Mouse (Mus musculus) embryo, embryonic 10 days (tissue): ENCODE results near the gene S1pr2.
A peak's percentile ranks its signal among the peaks of the same experiment; 100 is the strongest.
"Not testable (repeated sequence)": the region's sequence is repeated elsewhere in the genome, so short reads cannot be mapped to it uniquely, and the experiment has no call there.

Experiments used
- DNase-seq: peaks from one replicate; pipeline ENCODE4 v3.0.0-alpha.2; 2015; ENCODE audit warnings: low spot score

S1pr2 gene

DNA sequence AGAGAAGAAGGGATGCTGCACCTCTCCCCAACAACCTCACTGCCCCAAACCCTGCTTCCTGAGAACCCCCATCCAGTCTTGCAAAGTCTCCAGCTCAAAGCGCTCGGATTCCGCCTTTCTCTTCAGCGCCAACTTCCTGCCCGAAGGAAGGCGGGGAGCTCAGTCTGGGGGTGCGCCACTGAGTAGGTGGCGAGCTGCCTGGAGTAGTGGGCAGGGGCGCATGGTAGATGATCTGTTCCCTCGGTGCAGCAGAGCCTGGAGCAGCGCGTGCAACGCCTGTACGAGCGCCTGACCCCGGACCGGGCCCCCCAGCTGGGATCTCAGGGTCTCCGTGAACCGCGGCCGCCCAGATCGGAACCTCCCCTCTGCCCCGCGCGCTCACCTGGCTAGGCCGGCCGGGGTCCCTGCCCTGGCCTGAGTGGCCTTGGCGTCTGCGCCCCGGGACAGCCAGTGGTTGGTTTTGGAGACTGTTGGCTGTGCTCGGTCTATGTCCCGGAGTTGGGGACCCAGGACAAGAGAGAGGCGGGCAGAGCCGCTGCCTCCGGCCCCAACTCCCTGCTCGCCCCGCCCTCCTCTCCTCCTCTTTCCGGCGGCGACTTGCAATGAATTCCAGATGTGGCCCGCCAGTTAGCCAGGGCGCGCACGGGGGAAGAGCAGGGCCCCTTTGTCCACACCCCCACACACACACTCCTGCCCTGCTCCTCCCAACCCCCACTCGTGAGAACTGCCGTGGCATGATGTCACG, at the start of gene S1pr2:
S1pr2 (minus strand) TSS at position 566 of the 745 bp plus-strand sequence.
- peak; percentile 92 for DNase-seq

- no peak for DNase-seq
Measured at GRCm38 (mm10) chr9:21025258-21025810, 48.8 kb upstream of the S1pr2 start.

GRCm38 (mm10) chr9:21022726-21023125, 46.1 kb upstream of the S1pr2 start:
- no peak for DNase-seq

- no peak for DNase-seq
Measured at GRCm38 (mm10) chr9:21022288-21022687, 45.7 kb upstream of the S1pr2 start.

DNA sequence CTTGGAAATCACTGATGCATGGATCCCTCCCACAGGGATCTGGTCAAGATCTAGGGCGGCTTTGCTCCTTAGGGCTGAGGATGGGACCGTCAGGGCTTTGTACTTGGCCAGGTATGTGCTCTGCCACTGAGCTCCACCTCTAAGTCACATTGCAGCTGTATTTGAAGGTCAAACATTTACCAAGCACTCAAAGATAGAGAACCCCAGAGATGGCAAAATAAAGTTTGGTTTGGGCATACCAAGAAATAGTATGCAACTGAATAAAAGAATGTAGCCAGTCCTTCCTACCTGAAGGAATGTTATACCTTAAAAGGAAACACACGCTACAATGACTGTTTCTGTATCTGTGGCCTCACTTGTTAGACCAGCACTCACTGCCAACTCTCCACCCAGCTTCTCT, 44.8 kb upstream of the S1pr2 start:
- DNase-seq, result no peak

DNA sequence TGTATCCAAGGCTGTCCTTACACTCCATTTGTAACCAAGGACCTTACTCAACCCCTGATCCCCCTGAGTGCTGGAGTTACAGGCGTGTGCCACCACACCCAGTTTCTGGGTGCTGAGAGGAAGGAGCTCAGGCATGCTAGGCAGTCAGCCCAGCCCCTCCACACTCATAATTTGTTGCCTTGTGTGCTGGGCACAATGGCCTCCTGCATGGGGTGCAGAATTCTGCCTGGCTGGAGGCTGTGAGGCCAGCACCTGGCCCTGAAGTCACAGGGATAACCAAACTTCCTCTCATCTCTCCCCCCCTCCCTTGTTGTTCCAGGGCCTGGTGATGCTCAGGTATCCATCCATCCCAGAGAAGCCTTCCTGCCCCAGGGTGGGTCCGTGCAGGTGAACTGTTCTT, 42.0 kb upstream of the S1pr2 start:
- DNase-seq, result no peak

- DNase-seq, result no peak
Measured at GRCm38 (mm10) chr9:21017177-21017575, 40.6 kb upstream of the S1pr2 start.

- no peak for DNase-seq
Measured at GRCm38 (mm10) chr9:21016331-21017176, 40.0 kb upstream of the S1pr2 start.

DNA sequence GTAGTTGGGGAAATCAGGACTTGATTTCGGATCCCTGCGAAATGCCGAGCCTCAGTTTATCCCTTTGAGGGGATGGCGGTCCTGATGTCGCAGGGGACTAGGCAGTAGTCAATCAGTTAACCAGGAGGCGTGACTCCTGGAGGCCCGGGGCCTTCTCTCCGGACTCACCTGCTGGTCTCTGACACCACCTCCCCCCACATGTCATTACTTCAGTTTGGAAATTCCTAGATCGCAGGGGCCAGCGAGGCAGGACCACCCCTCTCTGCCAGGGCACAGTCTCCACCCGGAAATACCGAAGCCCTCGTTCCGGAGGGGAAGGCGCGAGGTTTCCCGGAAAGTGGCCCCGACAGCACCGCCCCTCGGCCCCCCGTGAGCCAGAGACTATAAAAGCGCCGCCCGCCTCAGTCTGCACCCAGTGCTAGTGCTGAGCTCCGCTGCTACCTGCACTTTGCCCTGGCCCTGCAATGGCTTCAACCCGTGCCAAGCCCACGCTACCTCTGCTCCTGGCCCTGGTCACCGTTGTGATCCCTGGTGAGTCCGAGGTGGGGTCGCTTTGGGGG, 39.1 kb upstream of the S1pr2 start, which contains the start of gene Icam1:
Icam1 (plus strand) TSS at position 415 of the 560 bp plus-strand sequence.
- no peak for DNase-seq

DNA sequence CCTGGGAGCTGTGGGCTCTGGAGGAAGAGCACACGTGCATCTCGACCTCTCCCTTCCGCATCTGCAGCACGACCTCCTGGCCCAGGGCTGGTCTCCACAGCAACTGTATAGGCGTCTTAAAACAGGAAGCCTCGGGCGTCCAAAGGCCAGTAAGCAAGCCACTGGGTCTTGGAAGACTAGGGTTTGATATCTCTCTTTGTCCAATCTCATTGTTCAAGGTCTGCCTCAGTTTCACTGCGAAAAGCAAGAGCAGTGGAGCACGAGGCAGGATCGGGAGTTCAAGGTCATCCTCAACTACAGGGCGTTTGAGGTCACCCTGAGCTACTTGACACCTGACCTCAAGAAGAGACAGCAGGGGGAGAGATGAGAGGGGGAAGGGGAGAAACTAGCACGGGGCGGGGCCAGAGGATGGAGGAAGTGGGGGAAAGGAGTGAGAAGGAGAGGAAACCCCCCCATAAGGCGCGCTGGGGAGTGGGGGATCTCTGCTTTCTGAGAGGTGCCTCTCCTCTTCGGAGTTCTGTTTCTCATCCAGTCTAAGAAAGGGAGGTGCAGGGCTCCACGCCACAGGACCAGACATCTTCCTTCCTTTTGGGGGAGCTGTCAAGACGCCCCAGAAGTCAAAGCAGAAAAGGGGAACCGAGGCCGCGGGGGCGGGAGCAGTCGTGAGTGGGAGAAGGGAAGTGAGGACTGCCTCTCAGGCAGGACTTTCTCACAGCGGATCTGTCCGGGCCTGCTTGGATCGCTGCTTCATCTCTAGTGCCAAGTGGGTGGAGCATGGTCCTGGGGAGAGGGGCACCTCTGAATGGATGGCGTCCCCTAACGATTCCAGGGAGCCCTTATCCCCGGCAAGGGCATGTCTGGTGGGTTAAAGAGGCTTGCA, 38.4 kb upstream of the S1pr2 start:
- DNase-seq, result no peak

- no peak for DNase-seq
Measured at GRCm38 (mm10) chr9:21012368-21012767, 35.8 kb upstream of the S1pr2 start.

- no peak for DNase-seq
Measured at GRCm38 (mm10) chr9:21011846-21012312, 35.3 kb upstream of the S1pr2 start.

DNA sequence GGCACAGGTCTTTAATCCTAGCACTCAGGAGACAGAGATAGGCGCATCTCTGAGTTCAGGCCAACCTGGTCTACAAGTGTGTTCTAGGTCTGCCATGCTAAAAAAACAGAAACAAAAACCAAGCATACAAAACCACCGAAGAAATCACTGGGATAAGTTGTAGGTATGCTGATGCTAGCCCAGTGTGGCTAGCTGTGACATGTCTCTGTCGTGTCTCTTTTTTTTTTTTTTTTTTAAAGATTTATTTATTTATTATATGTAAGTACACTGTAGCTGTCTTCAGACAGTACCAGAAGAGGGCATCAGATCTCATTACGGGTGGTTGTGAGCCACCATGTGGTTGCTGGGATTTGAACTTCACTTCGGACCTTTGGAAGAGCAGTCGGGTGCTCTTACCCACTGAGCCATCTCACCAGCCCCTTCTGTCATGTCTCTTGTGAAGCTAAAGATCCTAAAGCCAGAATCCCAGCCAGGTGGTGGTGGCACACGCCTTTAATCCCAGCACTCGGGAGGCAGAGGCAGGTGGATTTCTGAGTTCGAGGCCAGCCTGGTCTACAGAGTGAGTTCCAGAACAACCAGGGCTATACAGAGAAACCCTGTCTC, 34.5 kb upstream of the S1pr2 start:
- DNase-seq, result not testable (repeated sequence)

GRCm38 (mm10) chr9:21010362-21010761, 33.8 kb upstream of the S1pr2 start:
- no peak for DNase-seq

GRCm38 (mm10) chr9:21008007-21008406, 31.4 kb upstream of the S1pr2 start:
- no peak for DNase-seq

- DNase-seq, result no peak
Measured at GRCm38 (mm10) chr9:21007313-21007952, 30.9 kb upstream of the S1pr2 start.

DNA sequence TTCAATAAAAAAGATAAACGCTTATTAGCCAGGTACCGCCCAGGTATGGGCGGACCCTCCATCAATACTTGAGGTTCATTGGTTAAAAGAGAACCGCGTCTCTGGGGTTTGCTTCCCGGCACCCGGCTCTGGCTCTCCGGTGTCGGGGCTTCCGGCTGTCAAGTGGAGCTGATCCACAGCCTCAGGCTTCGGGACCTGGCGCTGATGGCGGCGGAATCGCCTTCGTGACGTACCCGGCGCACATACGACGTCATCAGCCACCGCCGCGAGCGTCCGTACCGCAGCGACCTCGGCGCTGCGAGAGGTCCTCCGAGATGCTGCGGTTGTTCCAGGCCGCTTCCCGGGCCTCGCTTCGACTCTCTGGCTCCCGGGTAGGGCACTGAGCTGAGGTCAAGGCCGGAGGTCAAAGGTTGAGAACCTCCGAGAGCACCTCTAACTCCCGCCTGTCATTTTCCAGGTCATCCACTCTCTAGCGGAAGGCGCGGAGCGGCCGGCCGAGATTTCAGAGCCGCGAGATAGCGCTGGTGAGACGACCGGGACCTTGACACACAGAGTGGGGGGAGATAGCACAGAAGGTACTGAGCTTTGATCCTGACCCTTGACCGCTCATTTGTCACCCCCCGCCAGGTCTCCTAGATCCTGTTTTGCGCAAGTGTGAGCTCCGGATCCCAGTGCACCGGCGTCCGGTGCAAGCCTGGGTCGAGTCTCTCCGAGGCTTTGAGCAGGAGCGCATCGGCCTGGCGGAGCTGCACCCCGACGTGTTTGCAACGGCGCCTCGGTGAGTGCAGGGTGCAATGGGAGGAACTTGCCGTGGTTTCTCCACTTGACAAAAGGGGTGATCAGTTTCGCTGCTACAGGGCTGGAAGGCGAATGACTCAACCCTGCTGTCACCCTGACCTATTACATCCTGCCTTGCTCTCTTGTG, 26.3 kb upstream of the S1pr2 start, which contains the start of gene Mrpl4:
Mrpl4 (plus strand) TSS at position 112 of the 925 bp plus-strand sequence.
- DNase-seq, result peak; percentile 96

DNA sequence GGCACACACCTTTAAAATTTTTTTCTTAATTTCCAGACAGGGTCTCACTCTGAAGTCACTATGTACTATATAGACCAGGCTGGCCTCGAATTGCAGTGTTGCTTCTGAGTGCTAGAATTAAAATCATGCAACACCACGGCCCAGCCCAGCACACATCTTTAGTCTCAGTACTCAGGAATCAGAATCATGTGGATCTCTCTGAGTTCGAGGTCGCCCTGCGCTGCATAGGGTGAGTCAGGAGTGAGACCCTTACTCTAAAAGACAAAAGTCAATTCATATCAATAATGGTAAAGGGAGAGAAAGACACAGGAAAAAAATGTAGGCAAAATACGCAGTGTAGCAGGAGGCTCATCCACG, 25.7 kb upstream of the S1pr2 start:
- DNase-seq, result no peak

DNA sequence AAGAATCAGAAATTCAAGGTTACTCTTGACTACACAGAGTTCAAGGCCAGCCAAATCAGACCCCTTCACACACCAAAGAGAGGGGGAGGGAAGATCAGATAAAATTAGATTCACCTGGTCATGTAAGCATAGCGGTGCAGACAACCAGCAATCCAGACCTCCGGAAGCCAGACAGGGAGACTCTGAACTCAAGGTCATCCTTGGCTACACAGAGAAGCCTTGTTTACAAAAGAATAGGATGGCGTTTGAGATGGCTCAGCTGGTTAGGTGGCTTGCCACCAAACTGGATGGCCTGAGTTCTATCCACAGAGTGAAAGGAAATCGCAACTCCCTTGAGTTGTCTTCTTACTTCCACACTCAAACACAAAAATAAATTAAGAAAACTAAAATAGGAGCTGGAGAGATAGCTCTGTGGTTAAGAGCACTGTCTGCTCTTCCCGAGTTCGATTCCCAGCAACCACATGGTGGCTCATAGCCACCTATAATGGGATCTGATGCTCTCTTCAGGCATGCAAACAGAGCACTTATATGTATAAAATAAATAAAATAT, 25.1 kb upstream of the S1pr2 start:
- DNase-seq, result no peak
